Mouse (Mus musculus) kidney, postnatal 10 days (tissue): Measurements from ENCODE around the gene Ncoa6.

Experiments
- DNase-seq: peaks from one replicate; pipeline ENCODE4 v3.0.0; 2021; ENCODE audit warnings: mixed read lengths

Ncoa6 gene

GRCm38 (mm10) chr2:155357686-155358399 lies 115.9 kb downstream of the Ncoa6 start:
- DNase-seq, result peak; percentile 37

- peak; percentile 96 for DNase-seq
These were observed 116.6 kb downstream of the Ncoa6 start, which contains the start of gene Pigu for GRCm38 (mm10) chr2:155356971-155357591. Gene Pigu, minus strand, starts transcription at chr2:155357430.

- no peak for DNase-seq
These were observed 119.3 kb downstream of the Ncoa6 start for GRCm38 (mm10) chr2:155354402-155354801.

GRCm38 (mm10) chr2:155346670-155347069 lies 127.0 kb downstream of the Ncoa6 start:
- no peak for DNase-seq
